Mouse (Mus musculus): ENCODE data around the gene Sh3rf3. TPM values are rescaled to one million over a fixed set of nuclear protein-coding genes. Genes with fewer than 3 reads are reported as not detected.

Gene Sh3rf3
- total RNA-seq, 2 experiments from 2014 or later: 0.43 to 0.79 TPM

GRCm38 (mm10) chr10:59109015-59109414 is 295.9 kb downstream of the Sh3rf3 start:
- DNase-seq: peak; percentile 26

GRCm38 (mm10) chr10:59110386-59110785 is 297.2 kb downstream of the Sh3rf3 start:
- DNase-seq: no peak

GRCm38 (mm10) chr10:59112755-59113154 is 299.6 kb downstream of the Sh3rf3 start:
- DNase-seq: no peak

- DNase-seq: no peak
Observed at GRCm38 (mm10) chr10:59113386-59113785, 300.2 kb downstream of the Sh3rf3 start.

GRCm38 (mm10) chr10:59114535-59115291 is 301.6 kb downstream of the Sh3rf3 start:
- DNase-seq: no peak

GRCm38 (mm10) chr10:59115691-59116090 is 302.5 kb downstream of the Sh3rf3 start:
- DNase-seq: no peak

GRCm38 (mm10) chr10:59116331-59116730 is 303.2 kb downstream of the Sh3rf3 start:
- no peak for DNase-seq

- no peak for DNase-seq
Observed at GRCm38 (mm10) chr10:59117555-59117954, 304.4 kb downstream of the Sh3rf3 start.

- DNase-seq: no peak
Observed at GRCm38 (mm10) chr10:59119001-59119400, 305.8 kb downstream of the Sh3rf3 start.

- DNase-seq: no peak
Observed at GRCm38 (mm10) chr10:59119811-59120210, 306.7 kb downstream of the Sh3rf3 start.

GRCm38 (mm10) chr10:59125497-59125896 is 312.3 kb downstream of the Sh3rf3 start:
- no peak for DNase-seq

GRCm38 (mm10) chr10:59127637-59128036 is 314.5 kb downstream of the Sh3rf3 start:
- no peak for DNase-seq

- no peak for DNase-seq
Observed at GRCm38 (mm10) chr10:59131926-59132628, 318.9 kb downstream of the Sh3rf3 start.

GRCm38 (mm10) chr10:59133478-59134009 is 320.4 kb downstream of the Sh3rf3 start:
- no peak for DNase-seq

- DNase-seq: peak; percentile 18
Observed at GRCm38 (mm10) chr10:59149956-59150383, 336.8 kb downstream of the Sh3rf3 start.

- no peak for DNase-seq
Observed at GRCm38 (mm10) chr10:59150938-59151657, 337.9 kb downstream of the Sh3rf3 start.

- DNase-seq: no peak
Observed at GRCm38 (mm10) chr10:59152544-59153081, 339.5 kb downstream of the Sh3rf3 start.

GRCm38 (mm10) chr10:59158627-59159026 is 345.5 kb downstream of the Sh3rf3 start:
- DNase-seq: no peak

- no peak for DNase-seq
Observed at GRCm38 (mm10) chr10:59162185-59162897, 349.2 kb downstream of the Sh3rf3 start.

GRCm38 (mm10) chr10:59166104-59166944 is 353.2 kb downstream of the Sh3rf3 start:
- DNase-seq: no peak

- DNase-seq: no peak
Observed at GRCm38 (mm10) chr10:59171042-59171441, 357.9 kb downstream of the Sh3rf3 start.
